24 mouse cellular contexts compared by ENCODE assay signal in genomic region chr19:30145106-30145505, GRCm38 (mm10). TPM values are rescaled to one million over a fixed set of nuclear protein-coding genes. Genes with fewer than 3 reads are reported as not detected.
DNase-seq lines count a peak whose midpoint lies in the region; ATAC-seq lines count a peak whose summit lies in the region.
"Had no signal": no experiment of that assay in that cellular context is flagged by ENCODE, and none has a peak within 500 bp of the region (broad histone marks: within the 10 kb centered on the region; RNA-seq: fewer than 3 reads in every experiment).

No protein-coding gene starts in this region.

- no peak overlapping the region for H3K9ac ChIP-seq in liver, embryonic 12.5 days
- no peak overlapping the region for H3K9ac ChIP-seq in liver, embryonic 16.5 days (ENCODE audit: low read depth, low read length)
- H3K9ac ChIP-seq: embryonic facial prominence, embryonic 15.5 days; heart, embryonic 15.5 days; hindbrain, embryonic 13.5 days had no signal

- no peak overlapping the region for H3K27ac ChIP-seq in liver, embryonic 12.5 days
- H3K27ac ChIP-seq in liver, embryonic 16.5 days (ENCODE audit: low read length), result no peak overlapping the region
- H3K27ac ChIP-seq: embryonic facial prominence, embryonic 15.5 days; forebrain, embryonic 10.5 days; heart, embryonic 10.5 days; heart, embryonic 15.5 days; hindbrain, embryonic 13.5 days; hindbrain, postnatal 0 days had no signal

- no peaks in the 10 kb centered on the region for H3K4me1 ChIP-seq in liver, embryonic 12.5 days
- no peaks in the 10 kb centered on the region for H3K4me1 ChIP-seq in liver, embryonic 16.5 days (ENCODE audit: control insufficient read depth, low read depth, low read length)
- H3K4me1 ChIP-seq: embryonic facial prominence, embryonic 15.5 days; heart, embryonic 15.5 days; hindbrain, embryonic 13.5 days had no signal

- H3K27me3 ChIP-seq in liver, embryonic 12.5 days (replicated peaks), result no peaks in the 10 kb centered on the region
- no peaks in the 10 kb centered on the region for H3K27me3 ChIP-seq in liver, embryonic 16.5 days (ENCODE audit: control insufficient read depth, insufficient read depth, low read depth, low read length)
- H3K27me3 ChIP-seq: embryonic facial prominence, embryonic 15.5 days; heart, embryonic 15.5 days; hindbrain, embryonic 13.5 days; Patski had no signal

- no peaks in the 10 kb centered on the region for H3K9me3 ChIP-seq in liver, embryonic 12.5 days (replicated peaks)
- no peaks in the 10 kb centered on the region for H3K9me3 ChIP-seq in liver, embryonic 16.5 days (replicated peaks; ENCODE audit: control insufficient read depth, low read length)
- H3K9me3 ChIP-seq: embryonic facial prominence, embryonic 15.5 days; forebrain, embryonic 10.5 days; heart, embryonic 10.5 days; heart, embryonic 15.5 days; hindbrain, embryonic 13.5 days had no signal

- WGBS in liver, embryonic 12.5 days (ENCODE audit: insufficient replicate concordance), result 76% methylated on average over 4 of the region's 4 CpGs
- 64% methylated on average over 4 of the region's 4 CpGs for WGBS in liver, embryonic 16.5 days (ENCODE audit: insufficient replicate concordance)

- ATAC-seq in liver, embryonic 12.5 days, result peak; percentile 61
- peak; percentile 88 for ATAC-seq in liver, embryonic 16.5 days (ENCODE audit: low read depth)
- ATAC-seq in CD4-positive, CD25-positive, alpha-beta regulatory T cell, adult 4 months, result no peak
- ATAC-seq: forebrain, embryonic 14.5 days; hindbrain, postnatal 0 days; Patski had no signal

- DNase-seq in liver, result peak; percentile 14
- DNase-seq in adrenal gland, adult (ENCODE audit: inconsistent age in 2 of 2, low spot score in 1 of 2), result no peak
- no peak for DNase-seq in frontal cortex, postnatal 14 days (ENCODE audit: low spot score in 2 of 2)
- DNase-seq: adrenal gland, adult 8-10 months; adrenal gland, postnatal 36 days; cerebellum, adult 11 months; cerebellum, adult 8-10 months; cerebellum, postnatal 14 days; embryo, embryonic 11 days; gastrocnemius, postnatal 36 days; heart, adult 18-20 months; heart, postnatal 14 days had no signal

- H3K36me3 ChIP-seq in liver, embryonic 12.5 days, result no peaks in the 10 kb centered on the region
- H3K36me3 ChIP-seq in liver, embryonic 16.5 days (ENCODE audit: control insufficient read depth, insufficient read depth), result no peaks in the 10 kb centered on the region
- H3K36me3 ChIP-seq: embryonic facial prominence, embryonic 15.5 days; heart, embryonic 10.5 days; heart, embryonic 15.5 days had no signal

- H3K4me3 ChIP-seq in liver, embryonic 12.5 days, result no peak overlapping the region
- H3K4me3 ChIP-seq in liver, embryonic 16.5 days (ENCODE audit: low read depth, low read length), result no peak overlapping the region
- H3K4me3 ChIP-seq: embryonic facial prominence, embryonic 15.5 days; erythroblast, embryonic 14.5 days; forebrain, embryonic 10.5 days; heart, embryonic 10.5 days; heart, embryonic 15.5 days; hindbrain, embryonic 13.5 days had no signal

- H3K4me2 ChIP-seq in liver, embryonic 12.5 days, result no peak overlapping the region
- H3K4me2 ChIP-seq in liver, embryonic 16.5 days (ENCODE audit: low read depth, low read length), result no peak overlapping the region
- H3K4me2 ChIP-seq: embryonic facial prominence, embryonic 15.5 days; heart, embryonic 15.5 days; hindbrain, embryonic 13.5 days had no signal

RNA-seq across cellular contexts. Expression of gene Gldc, which starts 30.1 kb away (rescaled TPM):
- polyA plus RNA-seq in liver, embryonic 12.5 days (2016; fragmentation: Nextera tagmentation; extraction: Ambion mirVana), result 27.4 and 28.1 TPM in 2 replicates
- 25.6 and 28.5 TPM in 2 replicates for polyA plus RNA-seq in liver, embryonic 16.5 days (2015; fragmentation: Nextera tagmentation; extraction: Ambion mirVana)
- polyA plus RNA-seq in CD4-positive, CD25-positive, alpha-beta regulatory T cell, adult 4 months (2017; shearing (Covaris generic)), result under 1 TPM in 1 of 2 experiments, not detected in 1; 0.15 TPM

Comparison
In these comparisons a context has a peak if more than half of its experiments do, and no peak if none do; other contexts are left out.
1. RNA of gene Gldc, which starts 30.1 kb away (polyA plus RNA-seq): 25.6 to 28.5 TPM in liver, embryonic 16.5 days and 27.4 to 28.1 TPM in liver, embryonic 12.5 days; 0.15 TPM in CD4-positive, CD25-positive, alpha-beta regulatory T cell, adult 4 months; every median in the first group is over 10 times any median in the second.